Mouse (Mus musculus) lung, embryonic 15.5 days (tissue): ENCODE data around the gene Npas3. TPM values are rescaled to one million over a fixed set of nuclear protein-coding genes. Genes with fewer than 3 reads are reported as not detected.

Experiments
- ATAC-seq: fragments of 200-750 bp; cut with Nextera tagmentation; 2 replicates; pipeline ENCODE4 v1.8.0; 2017; ENCODE audit warnings: moderate number of reproducible peaks, borderline replicate concordance; ENCODE audit not compliant: low FRiP score, low TSS enrichment; ENCODE audit errors: extremely low read depth
- H3K27ac ChIP-seq: fragments of 300-500 bp; sonication (generic); 2 replicates; pipeline ENCODE4 v1.5.1; 2015; ENCODE audit warnings: moderate library complexity, mild to moderate bottlenecking, inconsistent platforms
- H3K27me3 ChIP-seq: fragments of 300-500 bp; sonication (generic); 2 replicates; pipeline ENCODE4 v1.6.1; 2015; ENCODE audit warnings: inconsistent platforms
- H3K36me3 ChIP-seq: fragments of 300-500 bp; sonication (generic); 2 replicates; pipeline ENCODE4 v1.6.1; 2015; ENCODE audit warnings: inconsistent platforms
- H3K4me1 ChIP-seq: fragments of 300-500 bp; sonication (generic); 2 replicates; pipeline ENCODE4 v1.6.1; 2015; ENCODE audit warnings: inconsistent platforms
- H3K4me2 ChIP-seq: fragments of 300-500 bp; sonication (generic); 2 replicates; pipeline ENCODE4 v1.6.1; 2015; ENCODE audit warnings: inconsistent platforms, mild to moderate bottlenecking, moderate library complexity
- H3K4me3 ChIP-seq: fragments of 300-500 bp; sonication (generic); 2 replicates; pipeline ENCODE4 v1.5.1; 2015; ENCODE audit warnings: mild to moderate bottlenecking, inconsistent platforms
- H3K9ac ChIP-seq: fragments of 300-500 bp; sonication (generic); 2 replicates; pipeline ENCODE4 v1.6.1; 2015; ENCODE audit warnings: inconsistent platforms
- H3K9me3 ChIP-seq: fragments of 300-500 bp; sonication (generic); 2 replicates; pipeline ENCODE4 v1.6.1; 2016; ENCODE audit warnings: inconsistent platforms
- WGBS: fragments of 180-500 bp; shearing (Covaris S2); methylation state at CpG from one replicate; pipeline ENCODE4 v1.1.7; 2015; 5-methylcytosine and 5-hydroxymethylcytosine counted together
- polyA plus RNA-seq: library from polyadenylated mRNA; unstranded; fragments of >200 nt; fragmentation: Nextera tagmentation; extraction: Ambion mirVana; gene quantifications from 2 replicates; pipeline ENCODE4 v1.2.1, GENCODE M21; 2015

The Npas3 gene
- polyA plus RNA-seq, 1 experiment from 2014 or later = 0.59 TPM

DNA sequence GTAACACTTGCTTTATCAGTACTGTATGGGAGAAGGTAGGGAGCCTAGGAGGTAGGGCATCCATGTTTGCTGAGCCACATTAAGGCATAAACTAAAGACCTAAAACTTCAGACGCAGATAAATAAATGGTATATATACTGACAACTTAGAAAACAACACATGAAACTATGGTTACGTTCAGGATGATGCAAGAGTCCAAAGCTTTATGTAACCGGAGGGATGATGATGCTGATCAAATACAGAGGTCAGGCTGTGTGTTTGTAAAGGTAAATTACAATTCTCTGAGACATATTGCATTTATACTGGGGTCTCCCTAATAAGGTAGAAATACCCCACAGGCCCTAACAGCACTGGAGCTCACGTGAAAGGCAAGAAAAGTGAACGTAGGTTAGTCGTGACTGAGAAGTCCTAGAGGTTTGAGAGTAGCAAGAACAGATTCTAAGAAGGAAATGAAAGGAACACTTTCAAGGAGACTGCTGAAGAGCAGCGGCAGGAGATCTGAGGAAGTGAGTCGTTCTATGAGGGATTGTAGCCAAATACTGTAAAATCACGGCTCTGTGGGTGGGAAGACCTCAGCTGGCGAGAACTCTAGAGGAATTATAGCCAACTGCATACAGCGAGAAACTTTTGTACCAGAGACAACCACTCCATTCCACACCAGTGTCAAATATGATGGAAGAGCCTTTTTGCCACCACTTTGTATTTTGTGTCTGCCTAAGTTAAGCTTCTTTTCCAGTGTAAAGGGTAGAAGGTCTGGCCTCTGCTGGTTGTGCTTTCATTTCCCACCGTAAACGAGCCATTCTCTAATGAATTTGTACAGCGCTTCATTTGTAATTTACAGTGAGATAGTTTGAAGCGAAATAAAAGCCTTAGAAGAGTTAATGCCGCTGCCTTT lies 49.7 kb downstream of the Npas3 start:
- Histone ChIP-seq H3K27ac (no peak overlapping the region), H3K27me3 (no peaks in the 10 kb centered on the region), H3K9ac (no peak overlapping the region), H3K4me3 (no peak overlapping the region), H3K4me1 (no peaks in the 10 kb centered on the region), H3K36me3 (no peaks in the 10 kb centered on the region), H3K9me3 (no peaks in the 10 kb centered on the region), H3K4me2 (peak overlapping the region; percentile 37)
- ATAC-seq = no peak
- WGBS = 51% methylated on average over 16 of the region's 16 CpGs

DNA sequence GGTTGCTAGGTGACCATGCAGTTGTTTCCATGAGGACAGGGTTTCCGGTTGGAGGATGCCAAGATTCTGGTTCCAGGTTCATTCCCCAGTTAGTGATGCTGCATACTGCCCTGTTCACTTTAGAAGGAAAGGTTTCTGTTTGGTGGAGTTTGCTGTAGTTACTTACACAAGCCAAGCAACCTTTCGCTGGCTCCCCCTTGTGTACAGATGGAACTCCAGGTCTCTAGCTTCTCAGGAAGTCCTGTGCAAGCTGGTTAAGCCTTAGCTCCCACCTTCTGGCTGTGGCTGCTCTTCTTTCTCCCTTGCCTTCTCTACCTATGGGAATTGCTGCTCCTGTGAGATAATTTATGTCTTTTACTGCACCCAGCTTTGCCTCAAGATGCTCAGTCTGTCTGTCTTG lies 52.5 kb downstream of the Npas3 start:
- Histone ChIP-seq H3K27ac (no peak overlapping the region), H3K4me3 (no peak overlapping the region), H3K4me1 (no peaks in the 10 kb centered on the region), H3K27me3 (no peaks in the 10 kb centered on the region), H3K9ac (no peak overlapping the region), H3K9me3 (no peaks in the 10 kb centered on the region), H3K4me2 (no peak overlapping the region), H3K36me3 (no peaks in the 10 kb centered on the region)
- WGBS = 54% methylated on average over 2 of the region's 2 CpGs
- no peak for ATAC-seq

DNA sequence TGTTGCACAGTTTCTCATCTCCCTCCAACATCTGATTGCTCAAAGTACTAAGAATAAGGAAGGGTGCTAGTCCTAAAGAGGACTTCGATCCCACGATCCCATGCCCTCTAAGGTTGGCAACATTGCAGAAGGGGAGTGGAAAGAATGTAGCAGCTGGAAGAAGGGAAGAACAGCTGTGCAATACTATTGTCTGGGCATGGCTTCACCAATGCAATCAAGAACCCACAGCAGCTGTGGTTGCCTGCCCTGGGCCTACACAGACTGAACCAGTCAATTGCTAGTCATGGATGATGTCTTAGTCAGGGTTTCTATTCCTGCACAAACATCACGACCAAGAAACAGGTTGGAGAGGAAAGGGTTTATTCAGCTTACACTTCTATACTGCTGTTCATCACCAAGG lies 53.7 kb downstream of the Npas3 start:
- no peak overlapping the region for H3K9ac ChIP-seq
- no peaks in the 10 kb centered on the region for H3K9me3 ChIP-seq
- WGBS = 73% methylated on average over 3 of the region's 3 CpGs
- H3K36me3 ChIP-seq = no peaks in the 10 kb centered on the region
- no peaks in the 10 kb centered on the region for H3K4me1 ChIP-seq
- H3K27ac ChIP-seq = no peak overlapping the region
- no peaks in the 10 kb centered on the region for H3K27me3 ChIP-seq
- ATAC-seq = no peak
- H3K4me2 ChIP-seq = no peak overlapping the region
- H3K4me3 ChIP-seq = no peak overlapping the region

DNA sequence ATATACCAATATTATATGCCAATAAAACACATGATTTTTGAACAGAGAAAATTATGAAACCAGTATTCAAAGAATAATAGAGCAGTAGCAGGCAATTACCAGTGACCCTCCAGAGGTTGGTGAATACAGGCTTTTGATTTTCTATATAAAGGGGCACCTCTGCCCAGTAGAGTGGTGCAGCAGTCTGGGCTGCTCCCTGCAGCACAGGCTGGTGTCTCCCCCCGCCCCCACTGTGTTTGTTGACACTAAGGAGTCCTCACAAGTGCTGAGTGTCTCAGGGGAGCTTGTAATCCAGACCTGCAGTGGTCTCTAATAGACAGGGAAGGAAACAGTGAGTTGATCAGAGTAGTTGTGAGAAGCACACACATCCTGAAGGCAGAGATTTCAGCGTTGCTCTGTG lies 68.2 kb downstream of the Npas3 start:
- H3K27me3 ChIP-seq = no peaks in the 10 kb centered on the region
- 23% methylated on average over 2 of the region's 2 CpGs for WGBS
- ATAC-seq = no peak

DNA sequence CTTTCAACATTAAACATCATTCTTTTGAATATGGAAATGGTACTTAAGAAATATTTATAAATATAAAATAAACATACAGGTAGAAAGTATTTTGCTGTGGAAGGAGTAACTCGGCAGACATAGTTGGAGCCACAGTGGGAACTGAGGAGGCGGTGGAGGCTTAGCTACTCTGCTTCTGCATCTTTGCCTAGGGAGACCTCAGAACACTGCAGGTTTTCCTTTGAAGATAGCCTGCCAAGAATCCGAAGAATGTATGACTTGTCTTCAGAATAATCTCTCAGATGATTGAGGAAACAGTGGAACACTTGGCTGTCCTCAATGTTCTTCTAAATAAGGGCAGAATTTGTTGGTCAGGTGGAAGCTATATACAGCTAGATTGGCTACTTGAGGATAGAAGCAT lies 69.3 kb downstream of the Npas3 start:
- H3K27ac ChIP-seq = no peak overlapping the region
- H3K4me1 ChIP-seq = no peaks in the 10 kb centered on the region
- no peaks in the 10 kb centered on the region for H3K9me3 ChIP-seq
- 46% methylated on average over 3 of the region's 3 CpGs for WGBS
- no peak for ATAC-seq
- no peak overlapping the region for H3K4me3 ChIP-seq
- H3K27me3 ChIP-seq = no peaks in the 10 kb centered on the region
- H3K36me3 ChIP-seq = no peaks in the 10 kb centered on the region
- no peak overlapping the region for H3K9ac ChIP-seq
- no peak overlapping the region for H3K4me2 ChIP-seq

More for the DNA sequence above, 68.2 kb downstream of the Npas3 start:
- H3K36me3 ChIP-seq = no peaks in the 10 kb centered on the region
- H3K4me3 ChIP-seq = no peak overlapping the region
- no peaks in the 10 kb centered on the region for H3K9me3 ChIP-seq
- no peaks in the 10 kb centered on the region for H3K4me1 ChIP-seq
- no peak overlapping the region for H3K4me2 ChIP-seq
- no peak overlapping the region for H3K9ac ChIP-seq
- H3K27ac ChIP-seq = no peak overlapping the region

DNA sequence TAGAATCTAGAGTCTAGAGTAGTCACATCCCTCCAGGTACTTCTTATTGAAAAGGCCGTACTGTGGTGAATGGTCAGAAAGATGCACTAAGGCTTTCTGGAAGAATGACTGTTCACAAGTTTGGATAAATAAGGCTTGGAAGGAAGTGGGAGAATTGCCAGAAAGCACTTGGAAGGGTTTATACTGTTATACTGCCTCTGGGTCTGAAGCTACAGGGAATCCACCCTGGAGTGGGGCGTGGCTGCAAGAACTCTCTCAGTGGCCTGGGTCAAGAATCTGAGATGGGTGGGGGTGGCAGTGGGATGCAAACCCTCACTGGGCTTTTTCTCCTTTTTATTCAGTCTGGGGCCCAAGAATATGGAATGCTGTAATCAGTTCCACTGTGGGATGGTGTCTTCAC lies 72.0 kb downstream of the Npas3 start:
- Histone ChIP-seq H3K4me2 (no peak overlapping the region), H3K4me3 (no peak overlapping the region), H3K27me3 (no peaks in the 10 kb centered on the region), H3K9me3 (no peaks in the 10 kb centered on the region), H3K36me3 (no peaks in the 10 kb centered on the region), H3K4me1 (no peaks in the 10 kb centered on the region), H3K9ac (no peak overlapping the region), H3K27ac (no peak overlapping the region)
- ATAC-seq = no peak; the same call in 1 of the 2 replicates
- WGBS = 50% methylated on average over 2 of the region's 2 CpGs

DNA sequence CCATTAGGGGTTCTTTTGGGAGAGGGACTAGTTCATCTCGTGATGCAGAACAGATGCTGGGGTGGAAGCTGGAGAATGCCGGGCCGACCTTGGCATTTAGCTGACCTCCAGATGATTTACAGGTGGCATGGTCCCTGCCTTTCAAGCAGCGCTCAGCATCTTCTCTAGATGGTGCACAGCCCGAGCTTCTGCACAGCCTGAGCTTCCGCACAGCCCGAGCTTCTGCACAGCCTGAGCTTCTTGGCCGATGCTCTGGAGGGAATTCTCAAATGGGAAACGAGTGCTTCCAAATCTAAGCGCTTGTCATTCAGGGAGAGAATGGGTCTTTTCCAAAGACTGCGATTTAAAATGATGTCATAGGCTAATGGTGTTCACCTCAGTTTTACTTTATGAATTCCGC lies 72.5 kb downstream of the Npas3 start:
- no peaks in the 10 kb centered on the region for H3K36me3 ChIP-seq
- H3K4me2 ChIP-seq = no peak overlapping the region
- H3K27ac ChIP-seq = no peak overlapping the region
- no peaks in the 10 kb centered on the region for H3K27me3 ChIP-seq
- H3K9me3 ChIP-seq = no peaks in the 10 kb centered on the region
- ATAC-seq = no peak
- no peak overlapping the region for H3K9ac ChIP-seq
- no peaks in the 10 kb centered on the region for H3K4me1 ChIP-seq
- H3K4me3 ChIP-seq = no peak overlapping the region
- WGBS = 75% methylated on average over 12 of the region's 12 CpGs

DNA sequence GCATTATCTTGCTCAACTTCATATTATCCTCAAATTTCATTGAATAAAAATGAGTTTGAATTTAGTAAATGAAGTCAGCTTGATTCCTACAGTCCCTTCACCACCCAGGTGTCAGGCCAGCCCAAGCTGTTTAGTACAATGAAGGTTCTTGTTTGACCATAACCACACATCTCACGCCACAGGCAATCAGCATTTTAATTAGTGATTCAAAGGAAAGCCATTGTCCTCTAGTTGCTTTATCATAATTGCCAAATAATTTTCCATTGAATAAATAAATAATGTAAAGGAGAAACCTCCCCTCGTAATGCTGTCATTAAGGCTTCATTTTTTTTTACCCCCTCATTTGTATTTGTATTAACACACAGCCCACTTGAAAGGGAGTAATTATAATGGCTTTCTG lies 73.5 kb downstream of the Npas3 start:
- Histone ChIP-seq H3K4me2 (no peak overlapping the region), H3K27me3 (no peaks in the 10 kb centered on the region), H3K4me3 (no peak overlapping the region), H3K27ac (no peak overlapping the region), H3K36me3 (no peaks in the 10 kb centered on the region), H3K4me1 (no peaks in the 10 kb centered on the region), H3K9me3 (no peaks in the 10 kb centered on the region), H3K9ac (no peak overlapping the region)
- WGBS = 64% methylated on average over 2 of the region's 2 CpGs
- no peak for ATAC-seq

DNA sequence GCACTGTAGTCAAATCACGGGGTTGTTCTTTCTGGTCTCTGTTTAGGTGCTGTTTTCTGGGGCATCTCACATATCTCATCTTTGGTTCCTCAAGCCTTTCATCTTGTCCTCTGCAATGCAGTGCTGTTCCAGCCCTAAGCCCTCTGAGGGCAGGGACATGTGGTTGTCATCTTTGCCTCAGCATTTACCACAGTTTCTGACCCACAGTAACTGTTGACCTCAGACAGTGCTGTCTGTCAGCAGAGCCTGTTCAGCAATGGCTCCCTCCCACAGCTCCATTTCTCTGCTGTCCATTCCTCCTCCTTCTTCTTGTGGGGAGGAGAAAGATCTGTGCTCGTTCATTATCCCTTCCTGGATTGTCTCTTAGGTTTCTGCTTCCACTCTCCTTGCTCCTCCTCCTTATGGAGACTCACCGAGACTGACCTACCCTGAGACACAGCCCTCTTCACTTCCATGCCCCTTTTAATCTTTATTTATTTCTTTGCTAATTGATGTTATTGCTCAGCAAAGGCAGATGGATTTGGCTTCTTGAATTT lies 79.2 kb downstream of the Npas3 start:
- no peak overlapping the region for H3K4me3 ChIP-seq
- H3K4me1 ChIP-seq = peaks cover 17% of the 10 kb centered on the region
- H3K9ac ChIP-seq = no peak overlapping the region
- whole genome bisulfite sequencing = 15% methylated on average over 3 of the region's 3 CpGs
- H3K4me2 ChIP-seq = no peak overlapping the region
- H3K27ac ChIP-seq = peak overlapping the region; percentile 67
- H3K9me3 ChIP-seq = no peaks in the 10 kb centered on the region
- H3K27me3 ChIP-seq = no peaks in the 10 kb centered on the region
- peak; percentile 33; the same call in 1 of the 2 replicates for ATAC-seq
- no peaks in the 10 kb centered on the region for H3K36me3 ChIP-seq

DNA sequence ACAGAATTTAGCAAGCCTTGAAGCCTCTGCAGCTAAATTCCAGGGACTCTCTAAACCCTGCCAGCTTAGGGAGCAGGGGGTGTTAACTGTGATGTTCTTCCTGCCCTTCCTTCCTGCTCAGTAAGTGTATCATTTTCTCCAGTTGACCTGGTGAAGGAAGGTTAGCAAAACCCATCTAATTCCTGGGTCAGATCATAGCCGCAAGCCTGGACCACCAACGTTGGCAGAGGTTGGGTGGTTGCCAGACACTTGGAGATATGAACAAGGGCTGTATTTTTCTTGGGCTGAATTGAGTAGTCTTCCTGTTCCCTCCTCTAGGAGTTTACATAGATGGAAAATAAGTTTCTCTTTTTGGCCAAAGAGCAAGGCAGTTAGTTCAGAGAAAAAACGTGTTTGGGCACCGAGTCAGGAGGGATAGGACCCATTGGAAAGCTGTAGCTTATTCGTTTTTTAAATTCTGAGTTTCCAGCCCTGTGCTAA lies 79.8 kb downstream of the Npas3 start:
- 5% methylated on average over 5 of the region's 5 CpGs for WGBS
- H3K4me2 ChIP-seq = peak overlapping the region; percentile 40

DNA sequence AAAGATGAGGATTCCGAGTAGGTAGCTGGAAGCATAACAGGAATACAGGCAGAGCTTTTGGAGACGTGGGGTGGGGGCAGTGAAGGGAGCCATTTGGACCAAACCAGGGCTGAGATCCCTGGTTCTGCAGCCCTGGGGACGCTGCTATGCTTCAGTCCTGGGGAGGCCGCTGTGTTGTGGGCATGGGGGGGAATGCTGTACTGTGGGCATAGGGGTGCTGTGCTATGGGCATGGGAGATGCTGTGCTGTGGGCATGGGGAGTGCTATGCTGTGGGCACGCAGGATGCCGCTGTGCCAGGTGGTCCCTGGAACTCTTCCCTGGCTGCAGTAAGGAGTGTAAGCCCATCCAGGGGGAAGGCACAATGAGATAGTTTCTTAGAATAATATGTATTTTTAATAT lies 81.7 kb downstream of the Npas3 start:
- Histone ChIP-seq H3K36me3 (no peaks in the 10 kb centered on the region), H3K27me3 (no peaks in the 10 kb centered on the region), H3K9ac (no peak overlapping the region), H3K4me2 (no peak overlapping the region), H3K4me3 (no peak overlapping the region), H3K27ac (no peak overlapping the region), H3K9me3 (no peaks in the 10 kb centered on the region), H3K4me1 (peaks cover 17% of the 10 kb centered on the region)
- no peak for ATAC-seq
- WGBS = 82% methylated on average over 6 of the region's 6 CpGs

More for the DNA sequence above, 79.8 kb downstream of the Npas3 start:
- peak overlapping the region; percentile 67 for H3K27ac ChIP-seq
- peak; percentile 84 for ATAC-seq
- H3K27me3 ChIP-seq = no peaks in the 10 kb centered on the region
- peaks cover 17% of the 10 kb centered on the region for H3K4me1 ChIP-seq
- no peaks in the 10 kb centered on the region for H3K9me3 ChIP-seq
- no peaks in the 10 kb centered on the region for H3K36me3 ChIP-seq
- no peak overlapping the region for H3K4me3 ChIP-seq
- H3K9ac ChIP-seq = no peak overlapping the region

DNA sequence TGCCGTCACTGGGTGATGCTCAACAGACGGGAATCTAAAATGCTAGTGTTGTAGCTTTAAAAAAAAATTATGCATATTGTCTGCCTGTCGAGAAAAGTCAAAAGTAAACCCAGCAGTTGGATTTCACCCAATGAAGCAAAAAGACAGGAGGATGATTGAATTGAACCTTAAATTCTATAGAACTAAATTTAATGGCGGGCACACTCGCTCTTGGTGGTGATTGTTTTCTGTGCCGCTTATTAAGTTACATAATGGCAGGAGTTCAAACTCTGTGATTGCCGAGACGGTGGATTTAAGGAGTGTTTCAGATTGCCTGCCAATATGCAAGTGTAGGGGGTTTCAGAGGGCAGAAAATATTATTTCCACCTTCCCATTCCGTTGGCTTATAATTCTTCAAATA lies 82.9 kb downstream of the Npas3 start:
- Histone ChIP-seq H3K4me2 (no peak overlapping the region), H3K4me3 (no peak overlapping the region), H3K4me1 (peaks cover 17% of the 10 kb centered on the region), H3K27me3 (no peaks in the 10 kb centered on the region), H3K9ac (no peak overlapping the region), H3K36me3 (no peaks in the 10 kb centered on the region), H3K27ac (no peak overlapping the region), H3K9me3 (no peaks in the 10 kb centered on the region)
- no peak for ATAC-seq
- 68% methylated on average over 9 of the region's 9 CpGs for WGBS
